Mouse (Mus musculus): ENCODE measurements around the gene Cpt2. TPM values are rescaled to one million over a fixed set of nuclear protein-coding genes. Genes with fewer than 3 reads are reported as not detected.

Gene Cpt2
- polyA plus RNA-seq, 1 experiment from 2014 or later = 31.8 TPM

- H3K9ac ChIP-seq (replicated peaks) = no peak overlapping the region
- H3K4me1 ChIP-seq = no peaks in the 10 kb centered on the region
- H3K36me3 ChIP-seq = peaks cover 55% of the 10 kb centered on the region
- no peak overlapping the region for H3K27ac ChIP-seq (replicated peaks)
- H3K9me3 ChIP-seq = no peaks in the 10 kb centered on the region
- no peak overlapping the region for H3K4me2 ChIP-seq (replicated peaks)
- ATAC-seq (ENCODE audit: low FRiP score, low read depth) = no peak
- H3K27me3 ChIP-seq = no peaks in the 10 kb centered on the region
- 89% methylated on average over 4 of the region's 4 CpGs for WGBS
- no peak overlapping the region for H3K4me3 ChIP-seq
Observed at GRCm38 (mm10) chr4:107910020-107910419, 13.4 kb downstream of the Cpt2 start.

- 90% methylated on average over 9 of the region's 9 CpGs for WGBS
- ATAC-seq (ENCODE audit: low FRiP score, low read depth) = no peak
- Histone ChIP-seq H3K4me2 (replicated peaks) (no peak overlapping the region), H3K36me3 (peaks cover 48% of the 10 kb centered on the region), H3K4me1 (no peaks in the 10 kb centered on the region), H3K4me3 (no peak overlapping the region), H3K27ac (replicated peaks) (no peak overlapping the region), H3K27me3 (no peaks in the 10 kb centered on the region), H3K9me3 (no peaks in the 10 kb centered on the region), H3K9ac (replicated peaks) (no peak overlapping the region)
Observed at GRCm38 (mm10) chr4:107906561-107906960, 16.8 kb downstream of the Cpt2 start.

GRCm38 (mm10) chr4:107904252-107904651 lies 19.2 kb downstream of the Cpt2 start:
- WGBS = 92% methylated on average over 10 of the region's 10 CpGs

GRCm38 (mm10) chr4:107900206-107900605 lies 23.2 kb downstream of the Cpt2 start:
- no peaks in the 10 kb centered on the region for H3K9me3 ChIP-seq
- H3K4me2 ChIP-seq (replicated peaks) = no peak overlapping the region
- H3K27ac ChIP-seq (replicated peaks) = no peak overlapping the region
- H3K4me3 ChIP-seq = no peak overlapping the region
- WGBS = 93% methylated on average over 3 of the region's 3 CpGs
- no peaks in the 10 kb centered on the region for H3K4me1 ChIP-seq
- ATAC-seq (ENCODE audit: low FRiP score, low read depth) = no peak
- peaks cover 49% of the 10 kb centered on the region for H3K36me3 ChIP-seq
- H3K9ac ChIP-seq (replicated peaks) = no peak overlapping the region
- H3K27me3 ChIP-seq = no peaks in the 10 kb centered on the region

More at GRCm38 (mm10) chr4:107904252-107904651, 19.2 kb downstream of the Cpt2 start:
- H3K9ac ChIP-seq (replicated peaks) = no peak overlapping the region
- H3K9me3 ChIP-seq = no peaks in the 10 kb centered on the region
- no peak overlapping the region for H3K27ac ChIP-seq (replicated peaks)
- peaks cover 34% of the 10 kb centered on the region for H3K36me3 ChIP-seq
- ATAC-seq (ENCODE audit: low FRiP score, low read depth) = no peak
- H3K4me1 ChIP-seq = no peaks in the 10 kb centered on the region
- no peaks in the 10 kb centered on the region for H3K27me3 ChIP-seq
- no peak overlapping the region for H3K4me2 ChIP-seq (replicated peaks)
- H3K4me3 ChIP-seq = no peak overlapping the region

- Histone ChIP-seq H3K4me1 (no peaks in the 10 kb centered on the region), H3K4me2 (replicated peaks) (no peak overlapping the region), H3K36me3 (peaks cover 52% of the 10 kb centered on the region), H3K9ac (replicated peaks) (no peak overlapping the region), H3K27ac (replicated peaks) (no peak overlapping the region), H3K9me3 (no peaks in the 10 kb centered on the region), H3K27me3 (no peaks in the 10 kb centered on the region), H3K4me3 (no peak overlapping the region)
- WGBS = 87% methylated on average over 5 of the region's 5 CpGs
- no peak for ATAC-seq (ENCODE audit: low FRiP score, low read depth)
Observed at GRCm38 (mm10) chr4:107899211-107899927, 24.0 kb downstream of the Cpt2 start.

GRCm38 (mm10) chr4:107892663-107893062 lies 30.7 kb downstream of the Cpt2 start:
- no peaks in the 10 kb centered on the region for H3K9me3 ChIP-seq
- H3K4me1 ChIP-seq = peaks cover 12% of the 10 kb centered on the region
- H3K4me2 ChIP-seq (replicated peaks) = no peak overlapping the region
- H3K9ac ChIP-seq (replicated peaks) = no peak overlapping the region
- no peak overlapping the region for H3K4me3 ChIP-seq
- H3K27me3 ChIP-seq = no peaks in the 10 kb centered on the region
- 83% methylated on average over 2 of the region's 2 CpGs for WGBS
- H3K27ac ChIP-seq (replicated peaks) = no peak overlapping the region
- H3K36me3 ChIP-seq = peaks cover 56% of the 10 kb centered on the region
- no peak for ATAC-seq (ENCODE audit: low FRiP score, low read depth)

GRCm38 (mm10) chr4:107889731-107890432 lies 33.5 kb downstream of the Cpt2 start, which contains the start of gene 0610037L13Rik:
TSS of gene 0610037L13Rik (plus strand) at chr4:107889813.
- ATAC-seq (ENCODE audit: low FRiP score, low read depth) = peak; percentile 97

GRCm38 (mm10) chr4:107889385-107889730 lies 34.1 kb downstream of the Cpt2 start:
- Histone ChIP-seq H3K9ac (replicated peaks) (peak overlapping the region; percentile 56), H3K36me3 (peaks cover 51% of the 10 kb centered on the region), H3K4me3 (peak overlapping the region; percentile 53), H3K9me3 (no peaks in the 10 kb centered on the region), H3K4me2 (replicated peaks) (peak overlapping the region; percentile 63), H3K27me3 (no peaks in the 10 kb centered on the region), H3K4me1 (peaks cover 12% of the 10 kb centered on the region), H3K27ac (replicated peaks) (peak overlapping the region; percentile 89)
- ATAC-seq (ENCODE audit: low FRiP score, low read depth) = peak; percentile 31; the same call in 1 of the 2 replicates
- 1% methylated on average over 12 of the region's 12 CpGs for whole genome bisulfite sequencing

More at GRCm38 (mm10) chr4:107889731-107890432, 33.5 kb downstream of the Cpt2 start, which contains the start of gene 0610037L13Rik:
- Histone ChIP-seq H3K9me3 (no peaks in the 10 kb centered on the region), H3K36me3 (peaks cover 51% of the 10 kb centered on the region), H3K4me2 (replicated peaks) (peak within 1 kb of the TSS; percentile 63), H3K27me3 (no peaks in the 10 kb centered on the region), H3K9ac (replicated peaks) (peak within 1 kb of the TSS; percentile 56), H3K4me3 (peak within 1 kb of the TSS; percentile 53), H3K27ac (replicated peaks) (peak within 1 kb of the TSS; percentile 89), H3K4me1 (peaks cover 12% of the 10 kb centered on the region)
- under 1% methylated on average over 48 of the region's 48 CpGs for WGBS

GRCm38 (mm10) chr4:107886371-107886770 lies 37.0 kb downstream of the Cpt2 start:
- no peak overlapping the region for H3K27ac ChIP-seq (replicated peaks)
- ATAC-seq (ENCODE audit: low FRiP score, low read depth) = no peak
- H3K4me3 ChIP-seq = no peak overlapping the region
- no peaks in the 10 kb centered on the region for H3K27me3 ChIP-seq
- H3K4me2 ChIP-seq (replicated peaks) = no peak overlapping the region
- 82% methylated on average over 7 of the region's 7 CpGs for WGBS
- H3K4me1 ChIP-seq = peaks cover 12% of the 10 kb centered on the region
- peaks cover 59% of the 10 kb centered on the region for H3K36me3 ChIP-seq
- no peak overlapping the region for H3K9ac ChIP-seq (replicated peaks)
- H3K9me3 ChIP-seq = no peaks in the 10 kb centered on the region

- peaks cover 15% of the 10 kb centered on the region for H3K4me1 ChIP-seq
- no peaks in the 10 kb centered on the region for H3K9me3 ChIP-seq
- ATAC-seq (ENCODE audit: low FRiP score, low read depth) = no peak
- H3K4me3 ChIP-seq = no peak overlapping the region
- H3K27me3 ChIP-seq = no peaks in the 10 kb centered on the region
- H3K27ac ChIP-seq (replicated peaks) = no peak overlapping the region
- peaks cover 51% of the 10 kb centered on the region for H3K36me3 ChIP-seq
- WGBS = 91% methylated on average over 1 of the region's 1 CpGs
- H3K9ac ChIP-seq (replicated peaks) = no peak overlapping the region
- H3K4me2 ChIP-seq (replicated peaks) = no peak overlapping the region
Observed at GRCm38 (mm10) chr4:107881631-107882030, 41.8 kb downstream of the Cpt2 start.

GRCm38 (mm10) chr4:107879254-107880050 lies 44.0 kb downstream of the Cpt2 start, which contains the start of gene Magoh:
TSS of gene Magoh (plus strand) at chr4:107879755.
- peak within 1 kb of the TSS; percentile 57 for H3K27ac ChIP-seq (replicated peaks)
- H3K9me3 ChIP-seq = no peaks in the 10 kb centered on the region
- H3K4me3 ChIP-seq = peak within 1 kb of the TSS; percentile 69
- 3% methylated on average over 48 of the region's 48 CpGs for WGBS
- peak within 1 kb of the TSS; percentile 73 for H3K9ac ChIP-seq (replicated peaks)
- peak within 1 kb of the TSS; percentile 79 for H3K4me2 ChIP-seq (replicated peaks)
- H3K27me3 ChIP-seq = no peaks in the 10 kb centered on the region
- H3K4me1 ChIP-seq = peaks cover 15% of the 10 kb centered on the region
- peak; percentile 95 for ATAC-seq (ENCODE audit: low FRiP score, low read depth)
- H3K36me3 ChIP-seq = peaks cover 29% of the 10 kb centered on the region
